Mouse (Mus musculus) inflammation-experienced regulatory T-cells, adult 6 months (primary cell): Measurements from ENCODE around the gene Macrod2. TPM values are rescaled to one million over a fixed set of nuclear protein-coding genes. Genes with fewer than 3 reads are reported as not detected.

Experiments used
- ATAC-seq: one replicate; pipeline ENCODE4 v1.8.0; 2017
- polyA plus RNA-seq, 3 experiments: library from polyadenylated mRNA; unstranded; fragments of 100-300 nt; shearing (Covaris generic); gene quantifications; one replicate each; pipeline ENCODE4 v1.2.1; 2017

Macrod2 gene
- polyA plus RNA-seq, 3 experiments from 2014 or later, result not detected

DNA sequence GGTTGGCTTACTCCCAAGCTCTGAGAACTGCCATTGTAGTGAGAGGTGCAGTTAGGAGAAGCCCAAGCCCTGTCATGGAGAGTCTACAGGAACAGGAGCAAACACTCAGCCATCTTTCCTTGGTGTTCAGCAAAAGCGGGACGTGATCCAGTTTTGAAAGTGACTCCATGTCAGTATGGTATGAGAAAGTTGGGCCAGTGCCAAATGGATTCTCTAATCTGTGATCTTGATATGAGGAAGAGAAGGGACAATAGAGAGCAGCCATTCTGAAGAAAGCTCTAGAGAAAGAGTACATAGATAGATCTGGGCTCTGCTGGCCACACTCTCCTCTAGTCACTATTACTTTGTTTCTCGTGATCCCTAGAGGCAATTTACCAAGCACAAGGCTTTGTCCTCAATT, 2006.2 kb downstream of the Macrod2 start:
- ATAC-seq, result no peak

DNA sequence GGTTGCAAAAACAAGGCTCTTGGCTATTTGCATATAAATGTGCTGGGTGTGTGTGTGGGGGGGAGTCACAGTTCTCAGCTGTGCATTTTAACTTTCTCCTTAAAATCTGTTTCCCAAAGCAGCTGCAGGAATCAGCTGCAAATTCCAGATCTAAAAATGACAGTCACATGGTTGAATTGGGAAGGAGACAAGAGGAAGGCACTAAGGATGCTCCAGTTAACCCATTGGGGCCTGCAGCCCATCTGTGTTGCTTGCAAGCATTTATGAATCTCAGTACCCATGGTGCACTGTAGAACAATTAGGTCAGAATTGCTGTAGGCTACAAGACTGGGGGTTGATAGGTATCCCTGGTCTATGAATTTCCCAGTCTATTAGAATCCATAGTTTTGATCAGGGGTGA, 2008.3 kb downstream of the Macrod2 start:
- no peak for ATAC-seq

DNA sequence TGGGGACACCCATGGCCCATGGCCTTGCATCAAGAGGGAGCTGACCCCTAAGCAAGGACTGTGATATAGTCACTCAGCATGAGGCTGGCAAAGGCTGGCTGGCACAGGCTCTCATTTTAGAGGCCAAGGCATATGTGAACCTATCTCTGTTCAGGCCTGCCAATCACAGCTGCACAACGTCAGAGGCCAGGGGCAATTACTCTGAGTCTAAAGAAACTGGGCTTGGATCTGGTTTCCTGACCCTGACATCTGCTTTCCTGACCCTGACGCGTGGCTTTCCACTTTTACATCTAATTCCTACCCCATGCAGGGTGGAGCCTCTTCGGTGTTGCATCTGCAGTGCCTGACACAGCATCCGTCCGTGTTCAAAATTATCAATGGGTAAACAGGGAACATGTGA, 2009.2 kb downstream of the Macrod2 start:
- ATAC-seq, result no peak

- no peak for ATAC-seq
Observed at GRCm38 (mm10) chr2:142407341-142407740, 2012.2 kb downstream of the Macrod2 start.

DNA sequence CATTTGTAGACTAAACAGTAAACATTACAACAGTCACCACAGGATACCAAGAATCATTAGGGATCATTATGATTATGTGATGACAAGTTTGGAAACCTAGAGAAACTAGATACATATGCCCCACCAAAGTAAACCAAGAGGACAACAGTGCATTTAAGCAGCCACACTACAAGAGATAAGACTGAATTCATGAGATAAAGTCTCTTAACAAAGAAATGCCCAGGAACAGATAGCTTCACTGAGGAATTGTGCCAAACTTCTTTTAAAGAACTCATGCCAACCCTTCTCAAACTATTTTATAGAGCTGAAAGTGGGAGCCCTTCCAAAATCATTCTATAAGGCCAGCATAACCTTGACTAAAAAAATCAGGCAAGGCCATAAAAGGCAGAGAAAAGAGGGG, 2015.0 kb downstream of the Macrod2 start:
- no peak for ATAC-seq

DNA sequence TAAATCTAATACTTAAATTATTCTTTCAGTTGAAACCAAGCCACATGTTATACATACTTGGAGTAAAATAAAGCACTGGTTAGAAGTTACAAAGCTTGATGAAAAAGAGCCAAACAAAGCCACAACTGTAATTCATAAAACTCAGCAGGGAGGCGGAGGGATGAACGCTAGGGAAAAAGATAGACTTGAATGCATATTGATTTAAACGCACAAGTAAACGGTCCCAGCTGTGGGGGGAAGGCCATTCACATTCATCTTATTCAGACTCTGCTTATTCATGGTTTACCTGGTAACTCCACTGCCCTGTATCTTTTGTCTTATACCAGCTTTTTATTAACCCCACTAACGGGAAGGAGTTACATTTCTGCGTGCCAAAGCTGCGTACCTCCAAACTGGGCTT, 2038.0 kb downstream of the Macrod2 start:
- ATAC-seq, result no peak

DNA sequence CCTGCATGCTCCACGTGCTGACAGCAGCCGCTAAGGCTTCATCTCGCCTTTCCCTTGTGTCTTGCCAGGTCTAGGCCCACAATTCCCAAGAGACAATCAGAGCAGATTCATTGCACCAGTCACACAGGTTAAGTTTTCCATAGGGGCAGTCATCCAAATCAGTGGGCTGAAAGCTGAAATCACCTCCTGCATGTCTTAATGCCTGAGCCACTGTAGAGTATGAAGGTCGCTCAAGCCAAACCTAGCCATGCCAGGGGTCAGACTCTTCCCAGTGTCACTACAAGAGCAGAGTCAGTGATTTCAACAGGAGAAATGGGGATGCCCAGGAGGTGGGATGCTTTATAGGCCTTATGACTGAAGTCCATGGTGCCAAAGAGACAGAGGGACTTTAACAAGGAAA, 2039.6 kb downstream of the Macrod2 start:
- no peak for ATAC-seq

DNA sequence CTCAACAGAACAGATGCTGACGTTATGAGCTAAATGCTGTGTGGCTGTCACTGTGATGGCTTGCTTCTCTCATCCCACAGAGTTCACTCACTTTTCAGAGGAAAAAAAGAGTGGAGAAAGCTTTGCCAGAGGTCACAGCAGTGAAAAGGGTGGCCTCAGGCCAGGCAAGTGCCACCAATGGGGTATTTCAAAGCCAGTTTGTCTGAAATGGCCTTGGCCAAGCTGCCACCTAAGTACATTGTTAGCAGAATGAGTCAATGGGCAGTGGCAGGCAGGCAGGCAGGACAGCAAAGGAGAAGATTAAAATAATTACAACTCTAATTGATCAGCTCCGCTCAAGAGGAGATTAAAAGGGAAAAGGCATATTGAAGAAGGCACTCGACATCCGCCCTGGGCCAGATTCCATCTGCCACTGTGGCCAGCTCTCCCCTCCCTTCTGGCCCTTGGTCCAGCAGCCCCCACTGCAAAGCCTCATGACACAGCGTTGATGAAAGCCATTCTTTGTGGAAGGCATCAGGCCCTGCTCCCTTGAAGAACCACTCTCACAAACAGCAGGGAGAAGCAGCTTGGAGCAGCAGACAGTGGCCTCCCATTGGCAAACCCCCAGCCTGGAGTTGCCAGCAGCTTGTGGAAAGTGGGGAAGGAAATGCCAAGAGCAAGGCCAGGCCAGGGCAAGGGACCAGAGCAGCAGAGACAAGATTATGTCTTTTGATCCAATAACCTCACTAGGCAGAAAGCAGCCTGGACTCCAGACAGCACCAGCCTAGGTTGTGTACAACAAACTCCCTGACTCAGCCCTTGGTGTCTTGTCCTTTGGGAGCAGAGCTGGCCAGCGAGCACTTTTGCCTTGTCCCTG, 2042.7 kb downstream of the Macrod2 start:
- ATAC-seq, result no peak

Other genes starting within 250 kb of the Macrod2 start
- not detected for gene Gm17374, start 243.3 kb upstream of the Macrod2 start, polyA plus RNA-seq
- gene Esf1, start 224.7 kb upstream of the Macrod2 start, polyA plus RNA-seq, result 10 to 100 TPM; 25.4 to 33.2 (median 30.9) TPM
- 10 to 100 TPM; 14.3 to 20.1 (median 17.2) TPM for gene Ndufaf5, start 224.7 kb upstream of the Macrod2 start, polyA plus RNA-seq
- gene Sel1l2, start 5.6 kb upstream of the Macrod2 start, polyA plus RNA-seq, result not detected